Mouse (Mus musculus) heart, postnatal 25 days (tissue): ENCODE results near the gene Inava. TPM values are rescaled to one million over a fixed set of nuclear protein-coding genes. Genes with fewer than 3 reads are reported as not detected.

ENCODE experiments used
- DNase-seq: peaks from one replicate; pipeline ENCODE4 v3.0.0; 2022; ENCODE audit warnings: low spot score
- intact Hi-C: fragments of 180-260 bp; cut with DNase I; formaldehyde crosslinking; loops from one replicate; pipeline ENCODE4 v1.15.1; 2025
- total RNA-seq, 2 experiments: library from RNA; stranded (reverse); gene quantifications; 2 replicates each; pipeline ENCODE4 v1.2.3; 2021

Inava gene
- total RNA-seq, 2 experiments from 2014 or later, result not detected

GRCm38 (mm10) chr1:136170109-136170508 lies 64.0 kb downstream of the Inava start:
- intact Hi-C loops, result loop anchor here (1.0 to 5.0 kb wide), 3 partner anchors 43 to 352 kb away; partner anchors contain the start of gene Mroh3

GRCm38 (mm10) chr1:136167657-136168056 lies 66.4 kb downstream of the Inava start:
- DNase-seq, result no peak
- intact Hi-C loops, result loop anchor here (1.0 to 2.0 kb wide), 3 partner anchors 51 to 116 kb away; no protein-coding TSS in a partner anchor

More at GRCm38 (mm10) chr1:136170109-136170508, 64.0 kb downstream of the Inava start:
- DNase-seq, result no peak

DNA sequence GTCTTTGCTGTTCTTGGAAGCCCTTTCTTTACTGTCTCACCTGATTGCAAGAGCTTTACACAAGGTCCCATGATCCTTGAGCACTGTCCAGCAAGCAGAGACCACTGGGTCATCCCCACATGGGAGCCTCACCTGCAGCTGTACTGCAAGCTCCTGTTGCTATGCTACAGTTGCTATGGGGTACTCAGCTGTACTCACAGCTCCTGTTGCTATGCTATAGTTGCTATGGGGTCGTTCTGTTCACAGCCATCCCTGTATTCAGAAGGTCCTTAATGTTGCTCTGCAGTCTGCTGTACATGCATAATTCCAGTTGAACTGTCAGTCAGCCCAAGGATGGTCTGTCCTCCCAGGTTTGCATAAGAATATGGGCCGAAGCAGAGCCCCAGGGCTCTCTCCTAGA lies 68.6 kb downstream of the Inava start:
- DNase-seq, result no peak
- intact Hi-C loops, result no loop called here

Other genes starting within 250 kb of the Inava start
- under 1 TPM in 1 of 2 experiments, not detected in 1; 0.20 TPM for gene Igfn1, start 227.9 kb downstream of the Inava start, total RNA-seq
- gene Tmem9, start 226.1 kb downstream of the Inava start, total RNA-seq, result 10 to 100 TPM; 14.6 to 15.8 TPM
- not detected for gene Ascl5, start 183.5 kb downstream of the Inava start, total RNA-seq
- gene Cacna1s, start 181.5 kb downstream of the Inava start, total RNA-seq, result 1 to 10 TPM; 3.6 to 3.7 TPM
- gene Kif21b, start 102.9 kb downstream of the Inava start, total RNA-seq, result under 1 TPM; 0.75 TPM
- not detected for gene Mroh3, start 21.4 kb downstream of the Inava start, total RNA-seq
- not detected for gene Gpr25, start 26.6 kb upstream of the Inava start, total RNA-seq
- 10 to 100 TPM; 21.4 to 22.8 TPM for gene Camsap2, start 111.8 kb upstream of the Inava start, total RNA-seq
- gene Ddx59, start 181.0 kb upstream of the Inava start, total RNA-seq, result 10 to 100 TPM; 11.4 to 11.7 TPM
- under 1 TPM; 0.18 to 0.31 TPM for gene Kif14, start 232.1 kb upstream of the Inava start, total RNA-seq